Mouse (Mus musculus): Measurements from ENCODE around the gene Nkain1.
A peak's percentile ranks its signal among the peaks of the same experiment; 100 is the strongest.

Nkain1 gene

DNA sequence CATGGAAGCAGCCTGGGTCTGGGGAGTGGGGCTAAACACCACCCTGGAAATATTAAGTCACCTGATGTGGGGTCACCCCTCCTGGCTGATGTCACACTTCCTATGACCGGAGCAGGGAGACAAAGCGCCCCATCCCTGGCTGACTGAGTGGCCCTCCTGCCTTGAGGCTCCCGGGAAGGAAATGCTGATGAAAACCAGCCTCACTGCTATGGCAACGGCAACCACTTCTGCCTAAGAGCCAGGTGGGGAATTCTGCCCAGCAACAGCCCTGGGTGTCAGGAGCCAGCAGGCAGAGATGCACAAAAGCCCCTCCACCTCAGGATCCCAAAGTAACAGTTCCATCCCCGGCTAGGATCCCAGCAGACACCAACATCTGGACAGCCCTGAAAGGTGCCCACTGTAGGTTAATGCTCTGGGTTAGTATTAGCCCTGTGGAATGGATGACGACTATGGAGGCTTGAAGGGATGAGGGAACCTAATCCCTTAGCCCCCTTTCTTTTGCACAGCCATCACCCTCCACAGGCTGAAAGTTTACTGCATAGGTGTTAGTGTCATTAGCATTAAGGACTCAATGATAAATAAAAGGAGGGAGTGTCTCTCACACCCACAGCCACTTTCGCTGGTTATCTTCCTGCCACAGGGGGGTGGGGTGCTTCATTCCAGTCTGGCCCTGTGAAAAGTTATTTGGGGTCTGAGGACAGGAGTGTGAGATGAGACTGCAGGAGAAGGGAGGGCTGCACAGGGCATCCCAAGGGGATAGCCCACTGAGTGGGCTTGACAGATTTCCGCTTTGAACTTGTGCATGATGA, 21.5 kb downstream of the Nkain1 start:
- no peak for DNase-seq (ENCODE audit: low read depth, low spot score)

GRCm38 (mm10) chr4:130550511-130550910, 23.5 kb downstream of the Nkain1 start:
- no peak for DNase-seq (ENCODE audit: low read depth, low spot score)

DNA sequence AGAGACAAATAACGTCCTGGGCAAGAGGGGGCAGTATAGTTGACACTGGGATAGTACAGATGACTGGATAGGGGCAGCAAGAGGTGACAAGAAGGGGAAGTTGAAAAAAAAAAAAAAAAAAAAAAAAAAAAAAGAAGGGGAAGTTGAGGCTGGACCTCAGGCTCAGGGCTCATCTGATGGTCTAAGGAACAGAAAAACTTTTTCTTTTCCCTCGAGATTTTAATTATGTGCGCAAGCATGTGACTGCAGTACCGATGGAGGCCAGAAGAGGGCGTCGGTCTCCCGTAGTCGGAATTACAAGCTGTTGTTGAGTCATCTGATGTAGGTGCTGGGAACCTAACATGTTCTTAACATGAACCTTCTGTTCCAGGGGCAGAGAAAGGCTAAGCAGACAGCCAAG, 24.8 kb downstream of the Nkain1 start:
- no peak for DNase-seq (ENCODE audit: low read depth, low spot score)

DNA sequence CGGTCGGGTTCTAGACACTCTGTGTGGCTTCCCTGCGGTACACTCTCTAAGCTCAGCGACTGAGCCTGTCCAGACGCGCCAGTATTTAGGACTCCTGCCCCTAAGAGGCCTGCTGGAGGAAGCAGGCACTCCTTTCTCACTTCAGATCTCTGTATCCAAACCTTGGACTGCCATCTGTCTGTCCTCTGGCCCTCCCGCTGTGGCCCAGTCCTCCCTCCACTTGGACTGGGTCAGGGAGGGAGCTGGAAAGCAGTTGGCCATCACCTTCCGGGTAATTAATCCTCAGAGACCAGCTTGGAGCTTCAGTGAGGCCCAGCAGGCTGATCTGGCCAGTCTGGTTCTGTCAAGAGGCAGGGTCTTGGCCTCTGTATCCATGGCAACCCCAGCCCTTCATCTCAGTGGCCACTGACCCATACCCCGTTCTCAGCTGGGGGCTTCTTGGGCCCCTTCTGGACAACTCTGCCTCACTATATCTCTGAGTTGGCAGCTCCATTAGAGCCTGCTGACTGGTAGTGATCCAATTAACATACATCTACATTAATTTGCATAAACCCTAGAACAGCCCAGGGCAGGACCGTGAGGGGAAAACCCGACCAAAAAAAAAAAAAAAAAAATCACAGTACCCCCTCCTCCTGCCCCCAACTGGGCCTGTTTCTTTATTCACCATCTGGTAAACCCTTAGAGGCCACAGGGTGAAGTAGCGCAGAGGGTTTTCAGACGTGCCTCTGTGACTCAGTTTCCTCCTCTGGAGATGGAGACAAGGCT, 27.0 kb downstream of the Nkain1 start:
- no peak for DNase-seq (ENCODE audit: low read depth, low spot score)

DNA sequence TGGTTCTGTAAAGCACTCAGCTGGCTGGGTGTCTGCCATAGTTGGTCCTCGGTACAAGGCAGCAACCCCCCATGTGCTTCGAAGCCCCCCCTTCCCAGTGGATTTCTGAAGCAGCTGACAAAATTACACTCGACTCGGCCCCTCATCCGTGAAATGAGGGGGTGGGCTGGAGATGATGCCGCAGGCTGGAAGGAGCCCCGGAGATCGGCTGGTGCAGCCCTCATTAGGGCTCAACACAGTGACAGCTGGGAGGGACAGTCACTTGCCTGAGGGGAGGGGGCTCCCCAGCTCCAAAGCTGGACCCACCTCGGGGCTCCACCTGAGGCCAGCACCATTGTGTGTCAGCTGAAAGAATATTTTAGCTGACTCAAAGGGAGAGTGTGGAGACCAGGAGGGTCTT, 29.6 kb downstream of the Nkain1 start:
- no peak for DNase-seq (ENCODE audit: low read depth, low spot score)

GRCm38 (mm10) chr4:130543121-130543520, 30.9 kb downstream of the Nkain1 start:
- DNase-seq (ENCODE audit: low read depth, low spot score), result no peak

GRCm38 (mm10) chr4:130540831-130541230, 33.1 kb downstream of the Nkain1 start:
- no peak for DNase-seq (ENCODE audit: low read depth, low spot score)

DNA sequence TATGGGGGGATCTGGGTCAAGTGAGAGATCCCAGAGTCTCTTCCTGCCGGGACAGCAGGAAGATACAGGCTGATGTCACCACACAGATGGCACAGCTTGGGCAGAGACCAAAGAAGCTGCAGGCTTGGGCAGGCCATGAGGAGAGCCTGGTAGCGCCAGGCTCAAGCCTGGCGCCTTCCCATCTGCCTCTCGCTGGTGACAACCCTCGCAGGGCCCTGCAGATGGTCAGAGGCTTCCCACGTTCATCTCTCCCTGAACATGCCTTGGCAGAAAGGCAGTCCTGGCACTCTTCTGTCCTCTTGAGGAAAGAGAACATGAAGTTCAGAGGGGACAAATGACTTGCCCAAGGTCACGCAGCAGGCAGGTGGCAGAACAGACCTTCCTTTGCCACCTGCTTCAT, 34.3 kb downstream of the Nkain1 start:
- DNase-seq (ENCODE audit: low read depth, low spot score), result no peak

- no peak for DNase-seq (ENCODE audit: low read depth, low spot score)
Measured at GRCm38 (mm10) chr4:130539053-130539452, 34.9 kb downstream of the Nkain1 start.

- no peak for DNase-seq (ENCODE audit: low read depth, low spot score)
Measured at GRCm38 (mm10) chr4:130537371-130537770, 36.6 kb downstream of the Nkain1 start.

GRCm38 (mm10) chr4:130535789-130536188, 38.2 kb downstream of the Nkain1 start:
- no peak for DNase-seq (ENCODE audit: low read depth, low spot score)

GRCm38 (mm10) chr4:130533975-130534374, 40.0 kb downstream of the Nkain1 start:
- DNase-seq (ENCODE audit: low read depth, low spot score), result peak; percentile 76

DNA sequence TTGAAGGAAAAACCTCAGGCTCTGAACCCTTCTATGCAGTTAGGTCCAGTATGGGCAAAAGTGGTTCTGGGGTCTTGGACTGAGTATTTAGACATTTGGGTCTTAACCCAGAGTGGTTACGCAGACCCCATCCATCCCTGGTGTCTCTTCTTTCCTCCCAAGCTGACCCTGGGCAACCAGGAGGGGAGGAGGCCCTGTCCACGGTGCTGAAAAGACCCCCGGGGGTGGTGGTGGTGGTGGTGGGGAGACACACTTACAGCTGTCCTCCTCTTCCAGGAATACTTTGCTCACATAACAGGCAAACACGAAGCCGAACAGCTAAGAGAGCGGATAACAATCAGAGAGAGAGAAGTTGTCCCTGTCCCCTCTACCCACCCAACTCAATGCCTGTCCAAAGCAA, 41.6 kb downstream of the Nkain1 start:
- DNase-seq (ENCODE audit: low read depth, low spot score), result no peak

DNA sequence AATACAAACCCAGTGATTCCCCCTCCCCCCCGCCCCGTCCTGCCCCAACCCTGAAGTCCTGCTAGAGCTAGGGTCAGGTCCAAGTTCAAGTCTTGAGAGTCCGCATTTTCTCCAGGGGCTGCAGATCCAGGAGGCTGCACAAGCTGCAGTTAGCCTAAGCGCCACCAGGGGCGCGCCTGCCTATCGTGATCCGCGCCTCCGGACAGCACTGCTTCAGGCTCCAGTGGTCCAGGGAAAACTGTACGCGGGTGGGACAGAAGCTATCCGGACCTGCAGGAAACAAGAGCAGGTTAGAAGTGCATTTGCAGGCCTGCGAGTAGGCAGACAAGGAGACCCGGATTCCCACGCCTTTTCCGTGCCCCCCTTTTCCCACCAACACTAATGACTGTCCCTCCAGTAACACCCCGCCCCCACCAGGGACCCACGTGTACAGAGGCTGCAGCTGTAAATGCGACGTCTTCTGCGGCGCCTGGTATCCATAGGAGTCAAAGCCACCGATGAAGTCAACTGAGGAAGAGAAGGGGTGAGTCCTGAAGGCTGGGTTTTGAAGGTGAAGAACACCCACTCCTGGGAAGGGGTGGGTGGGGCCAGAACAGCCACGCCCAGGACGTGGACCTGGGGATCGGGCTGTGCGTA, 42.2 kb downstream of the Nkain1 start:
- DNase-seq (ENCODE audit: low read depth, low spot score), result peak; percentile 30

DNA sequence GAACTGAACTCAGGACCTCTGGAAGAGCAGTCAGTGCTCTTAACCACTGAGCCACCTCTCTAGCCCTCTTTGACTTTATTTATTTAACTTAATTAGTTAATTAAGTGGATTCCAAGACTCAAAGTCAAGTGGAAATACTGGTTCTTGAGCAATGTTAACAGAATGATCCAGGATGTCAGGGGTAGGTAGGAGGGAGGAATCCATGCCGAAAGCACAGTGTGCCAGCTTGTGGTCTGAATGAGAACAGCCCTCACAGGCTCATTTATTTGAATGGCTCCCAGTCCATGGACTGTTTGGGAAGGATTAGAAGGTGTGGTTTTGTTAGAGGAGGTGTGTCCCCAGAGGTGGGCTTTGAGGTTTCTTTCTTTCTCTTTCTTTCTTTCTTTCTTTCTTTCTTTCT, 46.2 kb downstream of the Nkain1 start:
- no peak for DNase-seq (ENCODE audit: low read depth, low spot score)

- no peak for DNase-seq (ENCODE audit: low read depth, low spot score)
Measured at GRCm38 (mm10) chr4:130525041-130525440, 48.9 kb downstream of the Nkain1 start.

DNA sequence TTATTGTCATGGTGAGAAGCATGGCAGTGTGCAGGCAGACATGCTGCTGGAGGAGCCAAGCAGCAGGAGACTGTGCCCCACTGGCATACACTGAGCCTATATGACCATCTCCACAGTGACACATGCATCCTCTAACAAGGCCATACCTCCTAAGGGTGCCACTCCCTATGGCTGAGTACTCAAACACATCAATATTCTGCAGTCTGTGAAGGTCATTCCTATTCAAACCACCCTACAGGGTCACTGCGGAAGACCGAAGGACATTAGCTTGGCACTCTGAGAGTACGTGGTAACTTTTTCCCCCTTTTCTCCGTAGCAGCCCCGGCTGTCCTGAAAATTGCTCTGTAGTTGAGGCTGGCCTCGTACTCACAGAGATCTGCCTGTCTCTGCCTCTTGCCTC, 52.5 kb downstream of the Nkain1 start:
- no peak for DNase-seq (ENCODE audit: low read depth, low spot score)

GRCm38 (mm10) chr4:130520482-130520851, 53.5 kb downstream of the Nkain1 start:
- DNase-seq (ENCODE audit: low read depth, low spot score), result no peak

DNA sequence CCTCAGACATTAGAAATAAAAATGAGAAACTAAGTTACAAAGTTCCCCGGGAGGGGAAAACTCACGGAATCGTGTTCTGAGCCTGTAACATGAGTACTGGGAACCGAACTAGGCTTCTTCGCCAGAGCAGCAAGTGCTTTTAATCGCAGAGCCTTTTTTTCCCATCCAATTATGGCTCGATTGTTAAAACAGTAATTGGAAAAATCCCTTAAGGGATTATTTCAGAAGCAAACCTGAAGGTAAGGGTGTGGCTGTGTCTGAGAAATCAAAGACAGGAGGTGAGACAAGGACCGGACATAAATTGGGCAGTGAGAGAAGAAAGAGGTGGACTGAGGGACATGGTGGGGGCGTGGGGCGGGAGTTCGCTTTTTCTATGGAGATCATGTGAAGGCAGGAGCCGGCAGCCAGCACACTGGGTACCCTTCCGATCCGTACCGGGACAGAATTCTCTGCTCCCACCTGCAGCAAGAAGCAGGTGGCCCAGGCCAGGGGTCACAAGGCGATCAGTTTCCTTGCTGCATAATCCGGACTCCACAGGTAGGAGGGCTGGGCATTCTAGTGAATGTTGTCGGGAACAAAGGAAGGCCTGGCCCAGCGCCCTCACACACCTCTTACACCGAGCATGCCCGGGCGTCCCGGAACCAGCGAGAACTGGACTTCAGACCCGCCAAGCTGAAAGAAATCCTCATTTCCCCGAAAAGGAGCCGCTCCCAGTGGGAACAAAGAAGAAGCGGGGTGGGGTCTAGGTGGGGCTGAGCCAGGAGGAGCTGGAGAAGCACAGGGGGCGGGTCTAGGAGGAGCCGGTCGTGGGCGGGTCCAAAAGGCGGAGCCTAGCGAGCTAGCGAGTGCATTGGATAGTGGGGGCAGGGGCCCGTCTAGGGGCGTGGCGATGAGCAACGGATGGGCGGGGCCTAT, 54.1 kb downstream of the Nkain1 start:
- DNase-seq (ENCODE audit: low read depth, low spot score), result peak; percentile 81

GRCm38 (mm10) chr4:130516490-130516889, 57.5 kb downstream of the Nkain1 start:
- DNase-seq (ENCODE audit: low read depth, low spot score), result no peak
